Mouse (Mus musculus) kidney, embryonic 15.5 days (tissue): ENCODE results near the gene Maff. TPM values are rescaled to one million over a fixed set of nuclear protein-coding genes. Genes with fewer than 3 reads are reported as not detected.

Experiments
- ATAC-seq: fragments of 200-750 bp; cut with Nextera tagmentation; replicated peaks from 2 replicates; pipeline ENCODE4 v1.8.0; 2017; ENCODE audit warnings: moderate TSS enrichment; ENCODE audit not compliant: low FRiP score
- H3K27ac ChIP-seq: fragments of 300-500 bp; sonication (generic); 2 replicates; pipeline ENCODE4 v1.5.1; 2015; ENCODE audit warnings: mild to moderate bottlenecking, inconsistent platforms
- H3K27me3 ChIP-seq: fragments of 300-500 bp; sonication (generic); 2 replicates; pipeline ENCODE4 v1.6.1; 2015; ENCODE audit warnings: inconsistent platforms
- H3K36me3 ChIP-seq: fragments of 300-500 bp; sonication (generic); 2 replicates; pipeline ENCODE4 v1.6.1; 2015; ENCODE audit warnings: inconsistent platforms
- H3K4me1 ChIP-seq: fragments of 300-500 bp; sonication (generic); 2 replicates; pipeline ENCODE4 v1.6.1; 2015; ENCODE audit warnings: inconsistent platforms
- H3K4me2 ChIP-seq: fragments of 300-500 bp; sonication (generic); 2 replicates; pipeline ENCODE4 v1.6.1; 2015; ENCODE audit warnings: moderate library complexity, mild to moderate bottlenecking, inconsistent platforms
- H3K4me3 ChIP-seq: fragments of 300-500 bp; sonication (generic); replicated peaks from 2 replicates; pipeline ENCODE4 v1.5.1; 2015; ENCODE audit warnings: mild to moderate bottlenecking, inconsistent platforms
- H3K9ac ChIP-seq: fragments of 300-500 bp; sonication (generic); 2 replicates; pipeline ENCODE4 v1.6.1; 2015; ENCODE audit warnings: mild to moderate bottlenecking, inconsistent platforms
- H3K9me3 ChIP-seq: fragments of 300-500 bp; sonication (generic); replicated peaks from 2 replicates; pipeline ENCODE4 v1.6.1; 2016; ENCODE audit warnings: inconsistent platforms
- WGBS: fragments of 180-500 bp; shearing (Covaris S2); methylation state at CpG from one replicate; pipeline ENCODE4 v1.1.7; 2015; ENCODE audit warnings: mixed read lengths; 5-methylcytosine and 5-hydroxymethylcytosine counted together
- polyA plus RNA-seq: library from polyadenylated mRNA; unstranded; fragments of >200 nt; fragmentation: Nextera tagmentation; extraction: Ambion mirVana; gene quantifications from 2 replicates; pipeline ENCODE4 v1.2.1, GENCODE M21; 2015

Gene Maff
- polyA plus RNA-seq, 1 experiment from 2014 or later, result 3.8 TPM

DNA sequence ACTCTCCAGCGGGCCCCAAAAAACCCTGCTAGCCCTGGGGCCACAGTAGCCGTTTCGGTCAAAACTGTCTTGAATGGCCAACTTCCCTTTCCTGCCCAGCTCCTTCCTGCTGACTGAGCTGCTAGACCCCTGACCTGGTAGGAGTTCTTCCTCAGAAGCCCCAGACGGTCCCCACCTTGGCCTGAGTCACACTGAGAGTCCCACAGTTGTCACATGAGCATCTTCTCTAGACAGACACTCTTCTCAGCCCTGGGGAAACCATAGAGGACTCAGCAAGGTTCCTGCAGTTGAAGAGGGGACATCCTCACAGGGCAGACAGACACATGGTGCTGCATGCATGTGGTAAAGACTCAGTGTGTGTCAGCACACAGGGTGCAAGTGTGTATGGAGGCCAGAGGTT, 8.2 kb downstream of the Maff start:
- H3K9ac ChIP-seq, result no peak overlapping the region
- H3K9me3 ChIP-seq, result no peaks in the 10 kb centered on the region
- no peak overlapping the region for H3K27ac ChIP-seq
- no peak for ATAC-seq
- H3K27me3 ChIP-seq, result 0 out of 2 replicates have a peak, but pooled peaks cover 3% of the 10 kb centered on the region
- no peaks in the 10 kb centered on the region for H3K36me3 ChIP-seq
- no peak overlapping the region for H3K4me3 ChIP-seq
- 71% methylated on average over 4 of the region's 4 CpGs for WGBS
- no peak overlapping the region for H3K4me2 ChIP-seq
- H3K4me1 ChIP-seq, result peaks cover 58% of the 10 kb centered on the region

DNA sequence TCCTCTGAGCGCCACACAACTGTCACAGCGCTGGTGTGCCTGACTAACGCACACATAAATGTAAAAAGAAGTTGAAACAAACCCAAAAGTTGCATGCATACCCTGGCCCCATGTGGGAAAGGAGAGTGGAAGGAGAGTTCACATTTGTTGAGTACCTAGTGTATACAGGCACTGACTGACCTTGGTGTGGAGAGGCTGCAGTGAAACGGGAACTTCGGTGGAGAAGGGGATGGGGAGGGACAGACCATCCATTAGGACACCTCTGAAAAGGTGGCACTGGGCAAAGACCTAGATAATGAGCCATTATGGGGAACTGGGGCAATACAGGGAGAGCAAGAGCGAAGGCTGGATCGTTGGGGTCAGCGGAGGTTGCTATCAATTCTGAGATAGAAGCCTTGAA, 10.1 kb downstream of the Maff start:
- Histone ChIP-seq H3K4me1 (peaks cover 69% of the 10 kb centered on the region), H3K9ac (peak overlapping the region; percentile 63; the same call in 1 of the 2 replicates), H3K27me3 (0 out of 2 replicates have a peak, but pooled peaks cover 3% of the 10 kb centered on the region), H3K36me3 (peaks cover 1% of the 10 kb centered on the region; the same call in 1 of the 2 replicates), H3K9me3 (no peaks in the 10 kb centered on the region), H3K4me3 (peak overlapping the region; percentile 57), H3K27ac (no peak overlapping the region), H3K4me2 (peak overlapping the region; percentile 99)
- no peak for ATAC-seq
- WGBS, result 69% methylated on average over 8 of the region's 8 CpGs

DNA sequence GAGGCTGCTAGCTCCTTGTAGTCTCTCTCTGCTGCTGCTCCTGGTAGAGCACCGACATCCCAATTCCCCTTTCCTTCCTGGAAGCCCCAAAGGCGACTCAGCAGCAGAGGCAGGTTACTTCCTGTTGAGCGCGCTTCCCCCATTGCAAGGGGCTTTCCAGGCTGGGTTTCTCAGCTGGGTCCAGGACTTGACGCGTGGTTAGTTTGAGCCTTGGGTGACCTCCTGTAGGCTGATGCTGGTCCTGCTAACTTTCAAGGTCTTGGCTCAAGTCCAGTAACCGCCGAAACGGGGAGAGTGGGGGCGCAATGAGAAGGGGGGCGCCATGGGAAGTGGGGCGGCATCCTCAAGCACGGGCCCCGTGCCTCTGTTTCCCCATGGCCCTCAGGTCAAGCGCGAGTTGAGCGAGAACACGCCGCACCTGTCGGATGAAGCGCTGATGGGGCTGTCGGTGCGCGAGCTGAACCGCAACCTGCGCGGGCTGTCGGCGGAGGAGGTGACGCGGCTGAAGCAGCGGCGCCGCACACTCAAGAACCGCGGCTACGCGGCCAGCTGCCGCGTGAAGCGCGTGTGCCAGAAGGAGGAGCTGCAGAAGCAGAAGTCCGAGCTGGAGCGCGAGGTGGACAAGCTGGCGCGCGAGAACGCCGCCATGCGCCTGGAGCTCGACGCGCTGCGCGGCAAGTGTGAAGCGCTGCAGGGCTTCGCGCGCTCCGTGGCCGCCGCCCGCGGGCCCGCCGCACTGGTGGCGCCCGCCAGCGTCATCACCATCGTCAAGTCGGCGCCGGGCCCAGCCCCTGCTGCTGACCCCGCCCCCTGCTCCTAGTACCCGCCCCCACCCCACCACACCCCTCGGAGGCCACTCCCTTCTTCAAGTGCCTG, 10.9 kb downstream of the Maff start:
- ATAC-seq, result peak; percentile 80
- H3K27ac ChIP-seq, result peak overlapping the region; percentile 94
- no peaks in the 10 kb centered on the region for H3K9me3 ChIP-seq
- peak overlapping the region; percentile 99 for H3K4me2 ChIP-seq
- H3K27me3 ChIP-seq, result 0 out of 2 replicates have a peak, but pooled peaks cover 3% of the 10 kb centered on the region
- peaks cover 69% of the 10 kb centered on the region for H3K4me1 ChIP-seq
- H3K4me3 ChIP-seq, result peak overlapping the region; percentile 57
- peak overlapping the region; percentile 63 for H3K9ac ChIP-seq
- peaks cover 9% of the 10 kb centered on the region for H3K36me3 ChIP-seq
- WGBS, result under 1% methylated on average over 72 of the region's 77 CpGs

DNA sequence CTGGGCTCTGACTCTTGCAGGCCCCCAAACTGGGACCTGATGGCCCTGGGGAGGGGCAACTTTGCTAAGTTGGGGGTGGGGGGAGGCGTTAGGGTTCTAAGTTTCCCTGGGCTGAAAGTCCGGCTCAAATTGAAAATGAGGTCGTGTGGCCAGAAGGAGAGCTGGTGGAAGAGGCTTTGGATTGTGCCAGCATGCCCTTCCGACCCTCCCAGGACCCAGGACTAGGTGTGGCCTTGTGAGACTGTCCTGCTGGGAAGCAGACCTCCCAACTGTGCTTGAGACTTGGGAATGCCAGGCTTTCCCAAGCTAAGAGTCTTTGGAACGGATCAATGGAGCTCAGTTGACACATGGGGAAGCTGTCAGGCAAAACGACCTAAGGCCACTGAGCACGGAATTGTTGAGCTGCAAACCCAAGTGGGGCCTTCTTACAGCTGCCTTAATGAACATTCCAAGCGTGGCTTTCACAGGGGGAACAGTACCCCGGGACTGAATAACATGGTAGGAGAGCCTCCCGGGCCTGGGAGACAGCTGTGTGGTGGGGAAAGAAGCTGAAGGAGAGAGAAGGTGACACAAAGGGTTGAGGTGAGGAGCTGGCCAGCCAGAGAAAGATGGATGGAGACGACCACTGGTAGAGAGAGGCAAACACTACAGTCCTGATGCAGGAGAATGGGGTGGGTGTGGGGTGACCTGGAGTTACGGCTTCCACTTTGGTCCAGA, 11.7 kb downstream of the Maff start:
- Histone ChIP-seq H3K4me2 (peak overlapping the region; percentile 99), H3K4me3 (peak overlapping the region; percentile 57), H3K9me3 (no peaks in the 10 kb centered on the region), H3K27me3 (0 out of 2 replicates have a peak, but pooled peaks cover 3% of the 10 kb centered on the region), H3K27ac (peak overlapping the region; percentile 94), H3K9ac (0 out of 2 replicates have a peak overlapping the region, but pooled peaks have one; percentile 63), H3K4me1 (peaks cover 64% of the 10 kb centered on the region), H3K36me3 (peaks cover 18% of the 10 kb centered on the region)
- ATAC-seq, result peak; percentile 27
- WGBS, result 31% methylated on average over 12 of the region's 12 CpGs

DNA sequence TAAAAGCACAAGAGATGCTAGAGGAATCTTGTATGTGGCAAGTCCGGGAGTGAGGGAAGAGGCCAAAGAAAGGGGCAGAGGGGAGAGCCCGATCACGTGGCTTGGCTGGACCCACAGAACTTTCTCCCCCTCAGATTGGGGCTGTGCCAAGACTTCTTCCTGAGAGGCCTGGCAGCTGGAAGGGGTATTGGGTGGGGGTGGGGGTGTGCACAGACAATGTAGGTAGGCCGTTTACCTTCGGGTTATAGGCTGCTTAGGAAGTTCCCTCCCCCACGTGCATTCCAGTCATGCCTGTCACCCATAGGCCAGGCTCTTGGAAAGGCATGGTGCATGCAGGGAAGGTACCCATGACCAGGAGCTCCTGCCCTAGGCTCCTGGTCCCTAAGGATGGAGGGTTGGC, 13.5 kb downstream of the Maff start:
- Histone ChIP-seq H3K36me3 (peaks cover 36% of the 10 kb centered on the region), H3K9ac (no peak overlapping the region), H3K4me1 (peaks cover 75% of the 10 kb centered on the region), H3K4me3 (no peak overlapping the region), H3K27me3 (0 out of 2 replicates have a peak, but pooled peaks cover 3% of the 10 kb centered on the region), H3K27ac (peak overlapping the region; percentile 82), H3K4me2 (no peak overlapping the region), H3K9me3 (no peaks in the 10 kb centered on the region)
- peak; percentile 40 for ATAC-seq
- WGBS, result 8% methylated on average over 6 of the region's 6 CpGs

DNA sequence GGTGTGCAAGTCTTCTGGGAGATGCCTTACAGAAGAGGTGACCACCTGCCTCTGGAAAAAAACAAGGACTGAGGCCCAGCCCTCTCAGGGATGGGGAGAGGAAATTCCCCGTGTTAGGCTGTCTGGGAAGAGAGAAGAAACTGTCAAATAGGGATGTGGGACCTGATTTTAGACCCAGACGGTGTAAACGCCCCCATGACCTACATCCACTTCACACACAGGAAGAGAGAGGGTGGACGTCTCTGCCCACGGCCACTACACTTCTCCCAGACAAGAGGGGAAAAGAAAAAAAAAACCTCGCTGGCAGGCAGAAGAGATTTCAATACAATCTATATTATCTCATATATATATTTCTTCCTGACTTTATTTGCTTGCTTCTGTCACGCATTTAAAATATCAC, 13.9 kb downstream of the Maff start:
- peaks cover 75% of the 10 kb centered on the region for H3K4me1 ChIP-seq
- no peak overlapping the region for H3K4me2 ChIP-seq
- WGBS, result 36% methylated on average over 7 of the region's 7 CpGs
- peak overlapping the region; percentile 82 for H3K27ac ChIP-seq
- no peak overlapping the region for H3K4me3 ChIP-seq
- H3K9ac ChIP-seq, result no peak overlapping the region
- peaks cover 40% of the 10 kb centered on the region for H3K36me3 ChIP-seq
- no peak for ATAC-seq
- H3K9me3 ChIP-seq, result no peaks in the 10 kb centered on the region
- 0 out of 2 replicates have a peak, but pooled peaks cover 3% of the 10 kb centered on the region for H3K27me3 ChIP-seq

DNA sequence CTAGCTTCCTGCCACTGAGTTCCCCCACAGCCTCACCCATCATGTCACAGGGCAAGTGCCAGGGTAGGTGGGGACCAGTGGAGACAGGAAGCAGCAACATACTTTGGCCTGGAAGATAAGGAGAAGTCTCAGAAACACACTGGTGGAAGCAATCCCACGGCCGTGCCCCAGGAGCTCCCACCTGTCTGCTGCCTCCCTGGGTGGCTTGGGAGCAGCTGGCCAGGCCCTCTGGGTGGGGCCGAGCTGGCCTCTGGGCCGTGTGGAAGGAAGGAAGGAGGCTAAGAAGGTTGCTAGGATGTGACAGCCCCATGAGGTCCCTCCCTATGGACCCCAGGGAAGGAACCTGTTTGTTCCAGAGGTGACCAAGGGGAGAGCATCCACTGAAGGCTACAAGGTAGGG, 14.6 kb downstream of the Maff start:
- H3K9ac ChIP-seq, result no peak overlapping the region
- peaks cover 47% of the 10 kb centered on the region for H3K36me3 ChIP-seq
- peaks cover 72% of the 10 kb centered on the region for H3K4me1 ChIP-seq
- 47% methylated on average over 4 of the region's 4 CpGs for WGBS
- ATAC-seq, result no peak
- H3K27ac ChIP-seq, result peak overlapping the region; percentile 28
- no peaks in the 10 kb centered on the region for H3K9me3 ChIP-seq
- H3K4me2 ChIP-seq, result no peak overlapping the region
- 0 out of 2 replicates have a peak, but pooled peaks cover 3% of the 10 kb centered on the region for H3K27me3 ChIP-seq
- no peak overlapping the region for H3K4me3 ChIP-seq

DNA sequence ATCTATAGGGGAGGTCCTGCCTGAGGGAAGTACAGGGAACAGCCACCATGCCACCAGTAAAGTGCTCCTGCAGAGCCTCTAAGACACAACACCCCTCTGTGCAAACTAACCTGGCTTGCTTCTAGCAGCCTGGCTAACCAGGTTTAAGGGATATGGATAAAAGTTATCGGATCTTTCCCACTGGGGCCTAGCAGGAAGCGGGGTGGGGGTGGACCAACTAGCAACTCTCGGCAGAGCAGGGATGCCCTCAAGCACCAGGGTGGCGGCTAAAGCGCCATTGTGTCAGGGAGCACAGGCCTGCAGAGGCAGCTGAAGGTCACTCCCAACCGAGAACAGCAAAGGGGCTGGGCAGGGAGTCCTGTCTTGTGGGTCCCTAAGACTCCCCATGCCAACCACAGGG, 17.7 kb downstream of the Maff start:
- Histone ChIP-seq H3K36me3 (peaks cover 69% of the 10 kb centered on the region), H3K27ac (0 out of 2 replicates have a peak overlapping the region, but pooled peaks have one; percentile 28), H3K9ac (no peak overlapping the region), H3K9me3 (no peaks in the 10 kb centered on the region), H3K4me1 (peaks cover 63% of the 10 kb centered on the region), H3K4me2 (no peak overlapping the region), H3K27me3 (no peaks in the 10 kb centered on the region), H3K4me3 (no peak overlapping the region)
- WGBS, result 70% methylated on average over 6 of the region's 6 CpGs
- no peak for ATAC-seq

DNA sequence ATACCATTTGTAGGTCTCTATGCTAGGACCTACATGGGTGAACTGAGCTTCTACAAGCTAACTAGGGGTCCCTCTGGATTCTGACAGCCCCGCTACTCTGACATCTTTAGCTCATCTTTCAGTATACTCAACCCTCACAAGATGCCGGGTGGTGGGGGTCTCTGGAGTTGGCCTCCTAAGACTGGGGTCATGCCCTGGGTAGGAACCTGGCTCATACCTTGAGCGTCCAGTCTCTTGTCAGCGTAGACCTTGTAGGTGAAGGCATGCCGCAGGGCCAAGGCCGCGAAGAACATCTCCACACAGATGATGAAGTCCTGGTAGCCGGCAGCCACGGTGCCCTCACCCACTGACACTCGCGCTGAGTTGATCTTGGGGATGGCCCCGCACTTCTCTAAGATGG, 18.6 kb downstream of the Maff start:
- Histone ChIP-seq H3K4me2 (no peak overlapping the region), H3K9me3 (no peaks in the 10 kb centered on the region), H3K4me1 (peaks cover 64% of the 10 kb centered on the region), H3K27ac (no peak overlapping the region), H3K9ac (no peak overlapping the region), H3K36me3 (peaks cover 78% of the 10 kb centered on the region), H3K27me3 (no peaks in the 10 kb centered on the region), H3K4me3 (no peak overlapping the region)
- WGBS, result 95% methylated on average over 12 of the region's 12 CpGs
- ATAC-seq, result no peak

DNA sequence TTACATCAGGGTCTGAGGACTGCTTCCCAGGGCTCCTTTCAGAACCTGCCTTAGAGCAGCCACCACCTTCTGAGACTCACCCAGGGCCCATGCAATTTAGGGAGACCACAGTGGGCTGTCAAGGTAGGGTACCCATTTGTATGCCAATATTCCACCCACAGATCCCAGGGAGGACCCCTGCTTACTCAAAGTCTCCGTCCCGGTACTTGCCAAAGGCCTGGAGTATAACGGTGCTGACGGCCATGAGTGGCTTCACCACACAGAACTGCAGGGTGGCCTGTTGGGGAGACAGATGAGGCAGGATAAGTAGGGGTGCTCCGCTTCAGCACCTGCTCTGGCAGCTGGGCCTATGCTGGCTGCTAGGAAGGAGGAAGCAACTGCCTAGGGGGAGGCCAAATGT, 20.0 kb downstream of the Maff start:
- Histone ChIP-seq H3K4me3 (no peak overlapping the region), H3K27me3 (no peaks in the 10 kb centered on the region), H3K27ac (no peak overlapping the region), H3K4me1 (peaks cover 60% of the 10 kb centered on the region), H3K9ac (no peak overlapping the region), H3K4me2 (no peak overlapping the region), H3K9me3 (no peaks in the 10 kb centered on the region), H3K36me3 (peaks cover 80% of the 10 kb centered on the region)
- WGBS, result 92% methylated on average over 5 of the region's 5 CpGs
- no peak for ATAC-seq

DNA sequence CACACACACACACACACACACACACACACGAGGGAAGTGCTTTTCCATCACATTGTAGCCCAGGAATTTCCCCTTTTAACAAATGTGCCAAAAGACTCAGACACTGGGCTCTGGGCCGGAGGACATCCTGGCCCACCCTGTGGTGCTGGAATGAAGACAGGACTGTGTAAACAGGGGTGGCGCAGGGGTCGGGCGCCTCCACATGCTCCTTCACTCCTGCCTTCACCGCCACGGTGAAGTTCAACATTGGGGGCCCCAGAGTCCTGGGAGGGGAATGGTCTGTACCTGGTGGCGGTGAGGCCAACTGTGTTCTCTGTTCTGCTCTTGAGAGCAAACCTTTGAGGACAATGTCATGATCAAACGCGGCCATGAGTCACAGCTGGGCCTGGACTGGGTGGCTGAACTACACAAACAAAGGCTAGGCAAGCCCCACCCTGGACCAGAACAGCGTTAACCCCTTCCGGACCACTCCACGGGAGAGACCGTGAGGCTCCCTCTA, 21.9 kb downstream of the Maff start:
- Histone ChIP-seq H3K27me3 (no peaks in the 10 kb centered on the region), H3K9me3 (no peaks in the 10 kb centered on the region), H3K36me3 (peaks cover 78% of the 10 kb centered on the region), H3K4me2 (peak overlapping the region; percentile 14; the same call in 1 of the 2 replicates), H3K9ac (no peak overlapping the region), H3K27ac (peak overlapping the region; percentile 78), H3K4me3 (no peak overlapping the region), H3K4me1 (peaks cover 52% of the 10 kb centered on the region)
- peak; percentile 79 for ATAC-seq
- 30% methylated on average over 14 of the region's 14 CpGs for WGBS
